Mouse (Mus musculus) lung, postnatal 0 days (tissue): ENCODE results near the gene Nr1h4.

ENCODE experiments used
- CTCF ChIP-seq: IDR thresholded peaks from 2 replicates; pipeline ENCODE4 v1.5.1; 2016; ENCODE audit warnings: antibody characterized with exemption, mild to moderate bottlenecking
- EP300 ChIP-seq: IDR thresholded peaks from 2 replicates; pipeline ENCODE4 v1.6.1; 2016; ENCODE audit warnings: antibody characterized with exemption, mild to moderate bottlenecking, control low read depth

GRCm38 (mm10) chr10:89478766-89479165, 54.6 kb downstream of the Nr1h4 start:
- TF ChIP-seq CTCF (no peak), EP300 (no peak)
